Mouse (Mus musculus): Measurements from ENCODE around the gene Prdm15.

Prdm15 gene

GRCm38 (mm10) chr16:97851741-97852319 is at the start of gene Prdm15:
Prdm15 (minus strand) TSS chr16:97851850.
- DNase-seq (ENCODE audit: extremely low read depth, low read depth, low spot score): no peak

GRCm38 (mm10) chr16:97897346-97898024 is 45.8 kb upstream of the Prdm15 start:
- peak; percentile 97 for DNase-seq (ENCODE audit: extremely low read depth, low read depth, low spot score)

DNA sequence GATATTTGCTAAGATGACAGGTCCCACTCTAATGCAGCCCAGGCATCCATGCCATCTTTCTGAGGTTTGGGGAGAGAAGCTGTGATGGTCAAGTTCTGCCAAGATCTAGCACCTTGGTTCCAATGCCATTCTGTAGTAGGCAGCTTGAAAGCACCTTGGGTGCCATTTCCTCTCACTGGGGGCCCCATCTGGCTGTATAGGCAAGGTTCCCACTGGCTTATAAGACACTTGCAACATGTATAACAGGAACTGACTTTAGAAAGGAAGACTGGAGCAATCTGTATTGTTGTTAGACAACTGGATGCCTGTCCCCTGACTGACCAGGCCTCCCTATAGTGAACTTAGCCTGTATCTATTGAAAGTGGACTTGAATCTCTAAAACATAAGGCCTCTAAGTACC is 36.1 kb upstream of the Prdm15 start:
- no peak for DNase-seq (ENCODE audit: extremely low read depth, low read depth, low spot score)

- DNase-seq (ENCODE audit: extremely low read depth, low read depth, low spot score): no peak
Observed at GRCm38 (mm10) chr16:97883696-97884095, 32.0 kb upstream of the Prdm15 start.

- no peak for DNase-seq (ENCODE audit: extremely low read depth, low read depth, low spot score)
Observed at GRCm38 (mm10) chr16:97882891-97883290, 31.2 kb upstream of the Prdm15 start.

- no peak for DNase-seq (ENCODE audit: extremely low read depth, low read depth, low spot score)
Observed at GRCm38 (mm10) chr16:97879134-97879533, 27.5 kb upstream of the Prdm15 start.

DNA sequence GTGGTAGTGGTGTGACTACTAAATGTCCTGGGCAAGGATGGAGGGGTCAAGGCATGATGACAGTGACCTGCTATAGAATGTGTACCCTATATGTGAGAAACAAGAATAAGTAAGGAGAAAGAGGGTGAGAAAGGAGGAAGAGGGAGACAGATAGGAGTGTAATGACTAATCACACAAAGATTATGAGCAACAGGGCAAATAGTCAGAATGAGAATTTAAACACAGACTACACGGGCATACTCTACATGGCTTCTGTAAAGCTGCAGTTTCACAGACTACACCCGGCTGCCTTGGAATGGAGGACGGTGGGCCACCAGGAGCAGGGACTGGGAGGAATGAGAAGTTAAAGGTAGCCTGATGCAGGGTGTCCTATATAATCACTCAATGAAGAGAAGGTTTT is 25.9 kb upstream of the Prdm15 start:
- DNase-seq (ENCODE audit: extremely low read depth, low read depth, low spot score): no peak

GRCm38 (mm10) chr16:97875101-97875500 is 23.5 kb upstream of the Prdm15 start:
- DNase-seq (ENCODE audit: extremely low read depth, low read depth, low spot score): no peak

DNA sequence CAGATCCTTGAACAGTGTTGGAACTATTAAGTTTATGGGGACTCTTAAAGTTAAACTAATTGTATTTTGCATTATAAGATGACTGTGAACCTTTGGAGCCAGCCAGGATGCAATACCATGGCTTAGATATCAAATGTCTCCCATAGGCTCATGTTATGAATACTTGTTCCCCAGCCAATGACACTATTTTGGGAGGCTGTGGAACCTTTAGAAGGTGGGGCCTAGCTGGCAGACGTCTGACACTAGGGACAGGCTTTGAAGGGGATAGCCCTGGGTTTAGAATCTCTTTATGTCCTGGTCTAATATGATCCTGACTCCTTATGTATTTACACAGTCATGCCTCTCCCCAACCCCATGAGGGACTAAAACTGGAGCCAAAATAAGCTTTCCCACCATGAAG is 22.7 kb upstream of the Prdm15 start:
- no peak for DNase-seq (ENCODE audit: extremely low read depth, low read depth, low spot score)

DNA sequence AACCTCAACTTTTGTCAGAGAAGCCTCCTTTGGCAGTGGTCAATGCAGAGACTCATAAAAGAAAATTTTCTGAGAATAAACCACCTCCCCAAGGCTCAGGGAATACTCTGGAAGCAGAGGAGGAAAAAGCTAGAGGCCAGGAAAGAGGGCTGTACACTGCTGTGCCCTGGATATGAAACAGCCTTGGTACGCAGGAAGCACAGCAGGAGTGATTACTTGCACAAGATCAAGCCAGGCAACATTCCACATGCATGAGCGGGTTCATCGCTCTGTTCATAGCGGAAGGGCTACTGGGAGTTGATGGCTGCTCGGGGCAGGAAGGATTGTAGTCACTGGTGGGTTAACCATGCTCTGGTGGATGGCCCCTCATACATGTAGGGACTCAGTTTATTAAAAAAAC is 21.0 kb upstream of the Prdm15 start:
- no peak for DNase-seq (ENCODE audit: extremely low read depth, low read depth, low spot score)

DNA sequence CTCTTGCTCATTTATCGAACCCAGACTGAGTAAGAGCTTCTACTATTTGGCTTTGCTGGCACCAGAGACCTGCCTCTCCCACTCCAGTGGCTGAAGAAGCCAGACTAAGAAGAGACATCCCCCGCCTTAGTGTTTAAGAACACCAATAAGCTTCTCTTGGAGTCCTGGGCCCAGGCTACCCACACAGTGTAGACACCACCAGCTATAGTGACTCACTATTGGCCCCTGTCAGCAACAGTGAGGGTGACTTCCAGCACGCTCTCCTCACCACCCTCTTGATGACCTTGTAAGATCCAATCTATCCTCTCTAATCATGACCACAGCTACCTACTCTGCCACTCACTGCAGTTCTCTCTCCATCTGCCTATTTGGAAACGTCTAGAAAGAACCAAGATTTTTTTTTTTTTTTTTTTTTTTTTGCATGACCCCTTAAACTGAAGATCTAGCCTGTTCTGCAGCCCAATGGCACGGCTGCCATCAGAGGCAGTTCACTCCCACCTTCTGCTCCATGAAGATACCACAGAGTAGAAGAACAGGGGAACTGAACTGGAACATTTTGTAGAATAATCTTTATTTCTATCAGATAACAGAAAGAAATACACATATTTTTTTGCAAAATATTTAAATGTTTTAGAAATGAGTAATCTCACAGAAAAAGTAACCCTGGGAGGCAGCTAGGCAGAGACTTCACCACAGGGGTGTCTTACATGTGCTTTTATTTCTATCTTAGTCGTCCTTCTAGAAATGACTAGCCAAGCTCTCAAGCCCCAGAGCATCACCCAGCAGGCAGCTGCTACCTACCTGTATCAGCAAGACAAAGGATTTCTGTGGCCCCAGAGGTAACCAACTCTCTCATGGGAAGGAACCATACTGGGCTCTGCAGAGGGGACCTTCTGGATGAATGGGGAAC is 17.8 kb upstream of the Prdm15 start:
- no peak for DNase-seq (ENCODE audit: extremely low read depth, low read depth, low spot score)

- DNase-seq (ENCODE audit: extremely low read depth, low read depth, low spot score): no peak
Observed at GRCm38 (mm10) chr16:97863932-97864467, 12.3 kb upstream of the Prdm15 start.

DNA sequence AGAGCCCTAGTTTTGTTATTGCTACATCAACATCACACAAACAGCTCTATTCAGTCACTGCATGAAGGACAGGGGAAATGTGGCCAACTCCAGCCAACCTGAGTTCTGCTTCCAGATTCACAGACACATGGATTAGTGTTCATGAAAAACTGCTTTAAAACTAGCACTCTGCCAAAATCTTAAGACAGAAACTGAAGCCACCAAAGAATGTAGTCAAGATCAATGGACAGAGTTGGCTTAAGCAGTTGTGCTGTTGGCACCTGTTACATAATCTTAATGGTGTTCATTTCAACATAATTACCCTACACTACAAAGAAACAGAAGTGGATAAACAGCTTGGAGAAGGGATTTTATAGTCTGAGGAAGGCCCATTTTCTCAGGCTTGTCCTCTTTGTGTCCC is 4.4 kb upstream of the Prdm15 start:
- DNase-seq (ENCODE audit: extremely low read depth, low read depth, low spot score): peak; percentile 52

DNA sequence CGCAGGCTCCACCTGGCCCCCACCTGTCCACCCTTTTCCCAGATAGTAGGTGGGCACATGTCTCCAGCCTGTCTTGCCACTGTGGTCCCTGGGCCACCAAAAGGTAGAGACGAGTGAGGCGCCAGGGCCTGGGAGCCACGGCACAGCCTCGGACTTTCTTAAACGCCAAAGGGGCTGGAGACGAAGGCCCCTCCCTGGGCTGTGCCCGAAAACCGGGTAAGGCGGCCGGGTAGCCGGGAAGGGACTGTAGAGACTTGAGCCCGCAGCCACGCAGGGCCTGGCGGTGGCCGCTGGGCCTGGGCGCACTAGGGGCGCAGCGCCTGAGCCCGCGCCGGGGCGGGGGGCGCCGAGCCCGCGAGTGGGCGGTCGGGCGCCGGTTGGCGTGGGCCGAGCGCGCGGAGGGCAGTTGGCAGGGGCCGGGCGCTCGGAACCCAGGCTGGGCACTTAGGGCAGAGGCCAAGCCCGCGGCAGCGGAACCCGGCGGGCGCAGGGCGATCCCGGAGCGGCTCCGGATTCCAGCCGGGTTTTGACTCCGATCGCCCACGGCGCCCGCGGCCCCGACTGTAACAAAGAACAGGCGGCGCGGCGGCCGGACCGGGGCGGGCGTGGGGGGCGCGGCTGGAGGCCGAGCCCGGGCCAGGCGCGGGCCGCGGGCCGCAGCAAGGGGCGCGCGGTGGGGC is 449 bp downstream of the Prdm15 start:
- no peak for DNase-seq (ENCODE audit: extremely low read depth, low read depth, low spot score)

- DNase-seq (ENCODE audit: extremely low read depth, low read depth, low spot score): no peak
Observed at GRCm38 (mm10) chr16:97850667-97851060, 986 bp downstream of the Prdm15 start.

GRCm38 (mm10) chr16:97848832-97849231 is 2.8 kb downstream of the Prdm15 start:
- no peak for DNase-seq (ENCODE audit: extremely low read depth, low read depth, low spot score)

DNA sequence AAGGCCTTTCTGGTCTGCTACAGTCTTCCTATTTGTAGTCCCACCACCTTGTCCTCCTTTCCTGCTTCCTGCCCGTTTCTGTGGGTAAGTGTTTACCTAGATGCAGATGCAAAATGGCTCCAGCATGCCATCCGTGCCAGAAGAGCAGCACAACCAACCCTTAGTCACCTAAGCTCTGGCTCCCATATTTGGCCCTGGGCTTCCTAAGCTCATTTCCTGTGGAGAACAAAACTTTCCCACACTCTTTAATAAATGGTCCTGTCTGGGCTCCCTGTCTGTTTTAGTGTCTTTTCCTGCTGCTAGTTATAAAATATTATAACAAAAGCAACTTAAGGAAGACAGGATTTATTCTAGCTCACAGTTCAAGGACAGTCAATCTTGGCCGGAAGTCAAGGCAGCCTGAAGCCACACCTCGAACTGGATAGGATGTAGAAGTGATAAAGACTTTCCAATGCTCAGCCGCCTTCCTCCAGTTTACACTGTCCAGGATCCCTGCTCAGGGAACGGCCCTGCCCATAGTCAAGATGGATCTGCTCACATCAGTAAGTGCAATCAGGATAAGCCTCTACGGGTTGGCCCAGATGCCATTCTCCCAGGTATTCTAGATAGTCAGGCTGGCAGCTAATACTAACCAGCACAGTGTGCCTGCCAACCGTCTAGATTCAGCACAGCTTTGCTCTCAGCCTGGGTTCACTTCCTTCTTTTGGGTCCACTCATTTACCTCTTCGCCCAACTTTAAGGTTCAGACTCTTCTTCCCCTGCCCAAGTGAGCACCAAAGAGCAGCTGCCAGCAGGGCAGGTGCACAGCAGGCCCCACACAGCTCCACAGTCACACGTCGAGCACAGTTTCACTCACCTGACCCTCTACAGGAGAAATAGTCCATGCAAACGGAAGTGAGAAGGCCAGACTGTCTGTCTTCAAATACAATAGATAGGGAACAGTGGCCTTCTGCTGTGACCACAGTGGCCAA is 6.4 kb downstream of the Prdm15 start:
- no peak for DNase-seq (ENCODE audit: extremely low read depth, low read depth, low spot score)

GRCm38 (mm10) chr16:97832154-97832553 is 19.5 kb downstream of the Prdm15 start:
- no peak for DNase-seq (ENCODE audit: extremely low read depth, low read depth, low spot score)

GRCm38 (mm10) chr16:97828207-97828606 is 23.4 kb downstream of the Prdm15 start:
- DNase-seq (ENCODE audit: extremely low read depth, low read depth, low spot score): no peak

All from fat pad, adult 2 months (tissue).